ENCODE assay signal across 17 mouse cellular contexts in genomic region chr3:141659041-141659789, GRCm38 (mm10).
A peak's percentile ranks its signal among the peaks of the same experiment; 100 is the strongest.
DNase-seq lines count a peak whose midpoint lies in the region; ATAC-seq lines count a peak whose summit lies in the region.
"Had no signal": no experiment of that assay in that cellular context is flagged by ENCODE, and none has a peak within 500 bp of the region (broad histone marks: within the 10 kb centered on the region; RNA-seq: fewer than 3 reads in every experiment).

No protein-coding gene starts in this region.

- peaks cover 7% of the 10 kb centered on the region; the same call in 1 of the 2 replicates for H3K4me1 ChIP-seq in embryonic facial prominence, embryonic 14.5 days (ENCODE audit: control insufficient read depth, insufficient read depth, low read length)
- H3K4me1 ChIP-seq in embryonic facial prominence, embryonic 10.5 days, result peaks cover 19% of the 10 kb centered on the region
- peaks cover 20% of the 10 kb centered on the region for H3K4me1 ChIP-seq in kidney, embryonic 15.5 days
- H3K4me1 ChIP-seq: heart, embryonic 15.5 days; hindbrain, embryonic 15.5 days; liver, embryonic 13.5 days had no signal

- H3K4me2 ChIP-seq in embryonic facial prominence, embryonic 14.5 days (ENCODE audit: low read depth, low read length), result no peak overlapping the region
- H3K4me2 ChIP-seq in kidney, embryonic 15.5 days, result no peak overlapping the region
- H3K4me2 ChIP-seq: heart, embryonic 15.5 days; hindbrain, embryonic 15.5 days; liver, embryonic 13.5 days had no signal

- no peak overlapping the region for H3K27ac ChIP-seq in embryonic facial prominence, embryonic 14.5 days (replicated peaks; ENCODE audit: low read depth, low read length)
- H3K27ac ChIP-seq in embryonic facial prominence, embryonic 10.5 days (replicated peaks), result no peak overlapping the region
- H3K27ac ChIP-seq in kidney, embryonic 15.5 days, result peak overlapping the region; percentile 79
- H3K27ac ChIP-seq: heart, embryonic 15.5 days; hindbrain, embryonic 15.5 days; liver, embryonic 13.5 days had no signal

- DNase-seq in embryonic facial prominence, embryonic 14.5 days (ENCODE audit: low spot score), result peak; percentile 15
- no peak for DNase-seq in embryonic facial prominence, embryonic 10.5 days (ENCODE audit: low spot score)
- no peak for DNase-seq in kidney, adult 9 months
- DNase-seq in right cerebral cortex, postnatal 10 days (ENCODE audit: low spot score in 2 of 2), result peak; percentile 21 to 34
- DNase-seq in right cerebral cortex, postnatal 14 days, result no peak
- DNase-seq in cerebellum, adult 11 months, result no peak
- DNase-seq: adrenal gland, postnatal 10 days; cerebellum, adult 2 months; heart, adult 11 months; kidney, adult 18-20 months; liver, embryonic 13.5 days; right cerebral cortex, postnatal 4 days; thymus, postnatal 14 days had no signal

- 42% methylated on average over 3 of the region's 3 CpGs for WGBS in embryonic facial prominence, embryonic 14.5 days
- 54% methylated on average over 3 of the region's 3 CpGs for WGBS in embryonic facial prominence, embryonic 10.5 days
- WGBS in kidney, embryonic 15.5 days, result 35% methylated on average over 3 of the region's 3 CpGs

- H3K9me3 ChIP-seq in embryonic facial prominence, embryonic 14.5 days (ENCODE audit: control insufficient read depth, low read length), result no peaks in the 10 kb centered on the region
- no peaks in the 10 kb centered on the region for H3K9me3 ChIP-seq in embryonic facial prominence, embryonic 10.5 days
- H3K9me3 ChIP-seq in kidney, embryonic 15.5 days (replicated peaks), result no peaks in the 10 kb centered on the region
- H3K9me3 ChIP-seq: heart, embryonic 15.5 days; hindbrain, embryonic 15.5 days; liver, embryonic 13.5 days had no signal

- ATAC-seq in embryonic facial prominence, embryonic 14.5 days (ENCODE audit: low read depth), result no peak
- ATAC-seq in kidney, embryonic 15.5 days (replicated peaks; ENCODE audit: low FRiP score), result no peak
- ATAC-seq in megakaryocyte progenitor cell, adult 5-6 weeks (replicated peaks; ENCODE audit: poor library complexity), result peak; percentile 81

- H3K4me3 ChIP-seq in embryonic facial prominence, embryonic 14.5 days (ENCODE audit: low read depth, low read length), result no peak overlapping the region
- no peak overlapping the region for H3K4me3 ChIP-seq in embryonic facial prominence, embryonic 10.5 days
- no peak overlapping the region for H3K4me3 ChIP-seq in kidney, embryonic 15.5 days (replicated peaks)
- H3K4me3 ChIP-seq: heart, embryonic 15.5 days; hindbrain, embryonic 15.5 days; liver, embryonic 13.5 days had no signal

- no peaks in the 10 kb centered on the region for H3K27me3 ChIP-seq in embryonic facial prominence, embryonic 14.5 days (replicated peaks; ENCODE audit: control insufficient read depth, insufficient read depth, low read length)
- no peaks in the 10 kb centered on the region for H3K27me3 ChIP-seq in embryonic facial prominence, embryonic 10.5 days (replicated peaks; ENCODE audit: low read depth, poor library complexity, severe bottlenecking)
- H3K27me3 ChIP-seq in kidney, embryonic 15.5 days, result no peaks in the 10 kb centered on the region
- H3K27me3 ChIP-seq: heart, embryonic 15.5 days; hindbrain, embryonic 15.5 days; liver, embryonic 13.5 days had no signal

- no peaks in the 10 kb centered on the region for H3K36me3 ChIP-seq in embryonic facial prominence, embryonic 14.5 days (ENCODE audit: control insufficient read depth, insufficient read depth, low read length)
- H3K36me3 ChIP-seq in embryonic facial prominence, embryonic 10.5 days (replicated peaks), result no peaks in the 10 kb centered on the region
- H3K36me3 ChIP-seq in kidney, embryonic 15.5 days, result no peaks in the 10 kb centered on the region
- H3K36me3 ChIP-seq: heart, embryonic 15.5 days; hindbrain, embryonic 15.5 days; liver, embryonic 13.5 days had no signal

- H3K9ac ChIP-seq in embryonic facial prominence, embryonic 14.5 days (ENCODE audit: low read depth, low read length), result no peak overlapping the region
- H3K9ac ChIP-seq in kidney, embryonic 15.5 days, result no peak overlapping the region
- H3K9ac ChIP-seq: heart, embryonic 15.5 days; hindbrain, embryonic 15.5 days; liver, embryonic 13.5 days had no signal

Comparison
In these comparisons a context has a peak if more than half of its experiments do, and no peak if none do; other contexts are left out.
1. DNase-seq: peak in embryonic facial prominence, embryonic 14.5 days (single experiment) and right cerebral cortex, postnatal 10 days (2 of 2); none in embryonic facial prominence, embryonic 10.5 days (single experiment), kidney, adult 9 months (single experiment), right cerebral cortex, postnatal 14 days (single experiment) and cerebellum, adult 11 months (single experiment).